Mouse (Mus musculus): ENCODE measurements around the gene Fbxo17.

DNA sequence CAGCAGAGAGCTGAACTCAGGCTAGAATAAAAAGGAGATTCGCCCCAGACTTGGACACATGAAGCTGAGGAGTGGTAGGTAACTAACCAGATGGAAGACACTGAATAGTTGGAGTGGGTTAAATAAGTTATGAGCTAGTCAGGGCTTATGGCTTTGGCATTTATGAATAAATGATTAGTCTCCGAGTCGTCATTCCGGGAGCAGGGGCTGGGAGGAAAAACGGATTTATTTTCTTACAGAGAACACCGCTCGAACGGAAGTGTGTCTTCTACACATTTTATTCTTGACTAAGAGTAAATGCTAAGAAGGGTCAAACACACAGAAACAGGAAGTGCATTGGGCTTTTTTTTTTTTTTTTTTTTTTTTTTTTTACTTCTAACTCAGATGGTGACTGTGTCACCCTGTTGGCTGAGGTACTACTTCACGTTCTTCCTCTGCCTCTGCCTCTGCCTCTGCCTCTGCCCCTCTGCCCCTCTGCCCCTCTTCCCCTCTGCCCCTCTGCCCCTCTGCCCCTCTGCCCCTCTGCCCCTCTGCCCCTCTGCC lies 13.9 kb upstream of the Fbxo17 start:
- TF ChIP-seq CTCF (IDR thresholded peaks at IDR 0.05; ENCODE audit: control insufficient read depth, insufficient read depth, low read length) (no peak), POLR2A (IDR thresholded peaks at IDR 0.05; ENCODE audit: borderline replicate concordance, control insufficient read depth, low read depth, low read length) (no peak)

Measured in bone marrow, adult 2 months (tissue).